Mouse (Mus musculus) central nervous system, embryonic 18 days (tissue): Measurements from ENCODE around the gene Gm3376. TPM values are rescaled to one million over a fixed set of nuclear protein-coding genes. Genes with fewer than 3 reads are reported as not detected.

ENCODE experiments used
- polyA plus RNA-seq: library from polyadenylated mRNA; depleted of rRNA; stranded (reverse); fragments of >200 nt; gene quantifications from 2 replicates; pipeline ENCODE4 v1.2.3, GENCODE M21; 2012; rRNA removed

Gene Gm3376
- polyA plus RNA-seq, result not detected in 2 replicates

DNA sequence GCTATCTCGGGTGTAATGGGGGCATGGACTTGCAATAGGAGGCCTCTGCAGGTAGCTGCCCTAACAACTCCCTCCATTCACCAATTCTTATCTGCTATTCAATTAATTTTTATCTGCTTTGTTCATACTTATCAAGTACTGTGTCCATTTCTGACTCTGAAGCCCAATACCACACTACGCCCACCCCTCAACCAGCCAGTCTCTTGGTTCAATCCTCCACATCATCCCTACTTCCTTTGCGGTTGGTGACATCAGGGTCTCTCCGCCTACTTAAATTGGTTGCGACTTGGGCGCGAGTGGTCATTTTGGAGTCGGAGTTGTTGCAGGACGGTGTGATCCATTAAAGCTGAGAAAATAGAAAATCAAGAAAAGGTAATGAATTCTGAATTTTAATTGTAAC, at the start of gene Gm3376:
Gm3376 (plus strand) TSS at position 301 of the 400 bp plus-strand sequence.

